Mouse (Mus musculus): ENCODE results near the gene E130218I03Rik.

E130218I03Rik gene

GRCm38 (mm10) chr4:134287575-134288025, 44.1 kb downstream of the E130218I03Rik start, which contains the start of gene Pdik1l:
Gene Pdik1l (minus strand): TSS chr4:134287895.
- DNase-seq: peak; percentile 85

GRCm38 (mm10) chr4:134288397-134289256, 45.2 kb downstream of the E130218I03Rik start:
- no peak for DNase-seq

GRCm38 (mm10) chr4:134292067-134292466, 48.6 kb downstream of the E130218I03Rik start:
- peak; percentile 89 for DNase-seq

GRCm38 (mm10) chr4:134293061-134293691, 49.7 kb downstream of the E130218I03Rik start:
- no peak for DNase-seq

- DNase-seq: no peak
Measured at GRCm38 (mm10) chr4:134293692-134294163, 50.3 kb downstream of the E130218I03Rik start.
